ENCODE assay signal across 27 mouse cellular contexts in the genomic region with DNA sequence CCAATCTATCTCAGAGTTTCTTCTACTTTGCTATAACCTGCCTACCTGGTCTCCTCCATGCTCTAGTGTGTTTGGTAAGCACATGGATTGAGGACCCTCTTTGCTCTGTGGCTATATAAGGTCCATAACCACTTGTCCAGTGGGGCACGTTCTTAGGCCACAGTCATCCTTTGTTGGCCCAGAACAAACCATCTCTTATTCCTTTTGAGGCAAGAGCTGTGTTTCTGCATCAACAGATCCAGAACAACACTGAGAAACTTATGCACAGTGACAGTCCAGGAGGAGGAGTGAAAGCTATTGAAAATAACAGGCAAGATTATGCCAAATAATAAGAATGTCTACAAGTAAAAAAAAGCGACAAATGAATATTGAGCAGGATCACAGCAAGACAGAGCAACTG. TPM values are rescaled to one million over a fixed set of nuclear protein-coding genes. Genes with fewer than 3 reads are reported as not detected.
DNase-seq lines count a peak whose midpoint lies in the region; ATAC-seq lines count a peak whose summit lies in the region.
"Had no signal": no experiment of that assay in that cellular context is flagged by ENCODE, and none has a peak within 500 bp of the region (broad histone marks: within the 10 kb centered on the region; RNA-seq: fewer than 3 reads in every experiment).

No protein-coding gene starts in this region.

- H3K4me2 ChIP-seq in heart, embryonic 12.5 days = no peak overlapping the region
- H3K4me2 ChIP-seq: embryonic facial prominence, embryonic 13.5 days; embryonic facial prominence, embryonic 15.5 days; forebrain, embryonic 12.5 days had no signal

- DNase-seq in heart, adult 11 months = peak; percentile 33
- DNase-seq in Muller cell, postnatal 12 days (ENCODE audit: inconsistent ontology term) = peak; percentile 65
- DNase-seq in retina, postnatal 1 day = peak; percentile 57
- DNase-seq in kidney, postnatal 10 days = no peak
- DNase-seq: adrenal gland, adult 2 months; adrenal gland, postnatal 10 days; adrenal gland, postnatal 25 days; B cell, adult 2 months; cerebellum, adult 11 months; cerebellum, adult 18-20 months; cerebellum, adult 8-10 months; cerebellum, adult 9-11 months; cerebellum, postnatal 14 days; cerebellum, postnatal 36 days; embryo, embryonic 11 days had no signal

- no peak overlapping the region for H3K4me3 ChIP-seq in heart, embryonic 12.5 days
- H3K4me3 ChIP-seq: embryonic facial prominence, embryonic 13.5 days; embryonic facial prominence, embryonic 15.5 days; erythroblast, embryonic 14.5 days; forebrain, embryonic 10.5 days; forebrain, embryonic 12.5 days had no signal

- H3K4me1 ChIP-seq in heart, embryonic 12.5 days (replicated peaks) = peaks cover 6% of the 10 kb centered on the region; the same call in 1 of the 2 replicates
- H3K4me1 ChIP-seq: embryonic facial prominence, embryonic 13.5 days; embryonic facial prominence, embryonic 15.5 days; forebrain, embryonic 10.5 days; forebrain, embryonic 12.5 days had no signal

- H3K36me3 ChIP-seq in heart, embryonic 12.5 days = no peaks in the 10 kb centered on the region
- H3K36me3 ChIP-seq: embryonic facial prominence, embryonic 13.5 days; embryonic facial prominence, embryonic 15.5 days; forebrain, embryonic 10.5 days; forebrain, embryonic 12.5 days; G1E had no signal

- no peak for ATAC-seq in heart, embryonic 12.5 days (ENCODE audit: insufficient number of reproducible peaks, low FRiP score)
- ATAC-seq: CD4-positive, CD25-positive, alpha-beta regulatory T cell, adult 4 months; forebrain, embryonic 14.5 days; forebrain, embryonic 16.5 days had no signal

- H3K27me3 ChIP-seq in heart, embryonic 12.5 days (replicated peaks) = no peaks in the 10 kb centered on the region
- H3K27me3 ChIP-seq: embryonic facial prominence, embryonic 13.5 days; embryonic facial prominence, embryonic 15.5 days; forebrain, embryonic 12.5 days had no signal

- 74% methylated on average over 2 of the region's 2 CpGs for WGBS in heart, embryonic 12.5 days

- H3K9me3 ChIP-seq in heart, embryonic 12.5 days (replicated peaks) = 0 out of 2 replicates have a peak, but pooled peaks cover 2% of the 10 kb centered on the region
- H3K9me3 ChIP-seq: embryonic facial prominence, embryonic 13.5 days; embryonic facial prominence, embryonic 15.5 days; forebrain, embryonic 12.5 days; G1E had no signal

- no peak overlapping the region for H3K27ac ChIP-seq in heart, embryonic 12.5 days (ENCODE audit: poor library complexity, severe bottlenecking)
- H3K27ac ChIP-seq: embryonic facial prominence, embryonic 13.5 days; embryonic facial prominence, embryonic 15.5 days; forebrain, embryonic 10.5 days; forebrain, embryonic 12.5 days had no signal

- H3K9ac ChIP-seq in heart, embryonic 12.5 days = no peak overlapping the region
- H3K9ac ChIP-seq: embryonic facial prominence, embryonic 13.5 days; embryonic facial prominence, embryonic 15.5 days; forebrain, embryonic 12.5 days had no signal

RNA-seq across cellular contexts. Expression of a gene that starts 6.4 kb away (rescaled TPM):
- not detected in 2 replicates for polyA plus RNA-seq in heart, embryonic 12.5 days (2016; fragmentation: Nextera tagmentation; extraction: Ambion mirVana)
- polyA plus RNA-seq: adrenal gland, adult 2 months; brain, embryonic 14.5 days; CD4-positive, CD25-positive, alpha-beta regulatory T cell, adult 4 months; embryonic facial prominence, embryonic 11.5 days; embryonic facial prominence, embryonic 13.5 days; embryonic facial prominence, embryonic 15.5 days; erythroblast, embryonic 14.5 days; forebrain, embryonic 10.5 days; forebrain, embryonic 12.5 days; forebrain, embryonic 14.5 days; forebrain, embryonic 16.5 days; G1E had no signal
